Mouse (Mus musculus) small intestine, adult 2 months (tissue): ENCODE measurements at regions not wholly inside any gene's neighbourhood (a gene's known extent, or its start where the extent isn't known, plus 50 kb on each side); places are given as distances from the start of the nearest gene placed in this dataset.

ENCODE experiments used
- CTCF ChIP-seq: fragments of 200-500 bp; IDR thresholded peaks from 2 replicates; pipeline ENCODE4 v1.5.1; 2012; ENCODE audit warnings: low read depth, mild to moderate bottlenecking, control low read depth, inconsistent platforms, low read length, moderate library complexity, mixed read lengths; ENCODE audit not compliant: insufficient replicate concordance, insufficient read length; ENCODE audit errors: extremely low read depth
- POLR2A ChIP-seq: fragments of 200-500 bp; IDR thresholded peaks from 2 replicates; pipeline ENCODE4 v1.6.1; 2012; ENCODE audit warnings: low read depth, mild to moderate bottlenecking, control low read depth, inconsistent platforms, low read length, moderate library complexity

- TF ChIP-seq POLR2A (no peak), CTCF (no peak)
Measured at GRCm38 (mm10) chr2:131612486-131612885, 50.4 kb upstream of the Adra1d start.
